Mouse (Mus musculus): ENCODE data around the gene Pla2g12a.

Gene Pla2g12a

DNA sequence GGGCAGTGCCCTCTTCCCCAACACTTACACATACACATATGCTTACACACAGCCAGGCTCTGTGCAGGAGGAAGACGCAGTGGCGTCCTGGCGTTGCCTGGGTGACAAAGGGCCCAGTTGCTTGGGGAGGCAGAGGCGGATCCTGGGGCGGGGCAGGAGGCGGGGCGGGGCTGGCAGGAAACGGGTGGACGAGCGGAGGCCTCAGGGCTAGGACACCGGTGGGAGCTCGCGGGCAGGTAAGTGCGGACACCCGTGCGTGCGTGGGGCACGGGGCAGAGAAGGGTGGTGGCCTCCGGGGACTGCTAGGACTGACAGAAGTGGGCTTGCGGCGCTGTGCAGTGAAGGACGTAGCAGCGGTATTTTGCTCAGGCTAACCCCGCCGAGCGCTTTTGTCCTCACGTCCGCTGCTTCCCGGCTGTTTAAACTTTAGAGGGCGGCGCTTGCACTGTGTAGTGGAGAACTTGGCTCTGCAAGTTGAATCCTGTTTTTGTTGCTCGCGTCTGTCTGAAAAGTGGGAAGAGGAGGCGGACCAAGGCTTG is 22.9 kb downstream of the Pla2g12a start, which contains the start of gene Casp6:
Gene Casp6, plus strand, starts transcription at position 155 of the 539 bp plus-strand sequence.
- peak; percentile 88 for DNase-seq (ENCODE audit: low spot score)

DNA sequence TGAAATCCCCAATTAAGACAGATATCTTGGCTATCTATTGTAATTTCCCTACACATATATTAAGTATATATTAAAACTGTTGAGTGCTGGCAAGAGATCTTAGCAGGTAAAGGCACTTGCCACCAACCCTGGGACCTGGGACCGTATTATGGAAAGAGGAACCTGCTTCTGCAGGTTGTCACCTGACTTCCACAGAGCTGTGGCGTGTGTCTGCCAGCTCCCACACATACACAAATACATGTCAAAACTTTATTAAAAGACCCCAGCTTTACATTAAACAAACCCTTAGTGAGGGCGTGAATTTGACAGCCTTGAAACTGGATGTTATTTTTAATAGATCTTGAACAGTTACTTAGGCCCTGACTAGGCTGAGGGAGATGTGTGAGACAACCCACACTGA is 25.0 kb downstream of the Pla2g12a start:
- DNase-seq (ENCODE audit: low spot score): no peak

GRCm38 (mm10) chr3:129903866-129904265 is 25.5 kb downstream of the Pla2g12a start:
- DNase-seq (ENCODE audit: low spot score): no peak

DNA sequence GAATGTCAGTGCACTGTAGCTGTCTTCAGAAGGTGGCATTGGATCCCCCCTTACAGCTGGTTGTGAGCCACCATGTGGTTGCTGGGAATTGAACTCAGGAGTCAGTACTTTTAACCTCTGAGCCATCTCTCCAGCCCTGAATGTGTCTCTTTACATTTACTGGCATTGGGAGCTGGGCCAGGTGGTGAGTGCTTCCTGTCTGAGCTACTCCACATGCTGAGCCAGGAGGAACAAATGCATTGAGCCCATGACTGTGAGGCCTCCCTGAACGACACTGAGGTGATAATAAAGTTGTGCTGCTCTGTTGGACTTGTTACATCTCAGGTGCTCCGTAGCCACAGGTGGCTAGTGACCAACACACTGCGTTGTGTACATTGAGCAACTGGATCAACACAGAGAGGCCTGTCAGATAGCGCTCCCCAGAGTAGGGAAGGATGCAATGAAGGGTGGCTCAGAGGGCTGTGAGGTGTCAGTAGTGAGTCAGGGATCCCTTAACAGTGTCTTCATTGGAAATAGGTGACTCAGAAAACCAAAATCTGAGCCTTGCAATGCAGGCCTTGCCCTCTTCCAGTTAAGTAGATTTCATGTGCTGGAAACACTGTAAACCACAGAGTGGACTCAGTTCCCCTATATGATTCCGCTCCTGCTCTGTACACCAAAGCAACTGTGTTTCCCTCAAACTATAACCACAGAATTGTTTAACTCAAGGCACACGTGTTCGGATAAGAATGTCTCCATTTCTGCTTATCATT is 26.2 kb downstream of the Pla2g12a start:
- DNase-seq (ENCODE audit: low spot score): no peak

DNA sequence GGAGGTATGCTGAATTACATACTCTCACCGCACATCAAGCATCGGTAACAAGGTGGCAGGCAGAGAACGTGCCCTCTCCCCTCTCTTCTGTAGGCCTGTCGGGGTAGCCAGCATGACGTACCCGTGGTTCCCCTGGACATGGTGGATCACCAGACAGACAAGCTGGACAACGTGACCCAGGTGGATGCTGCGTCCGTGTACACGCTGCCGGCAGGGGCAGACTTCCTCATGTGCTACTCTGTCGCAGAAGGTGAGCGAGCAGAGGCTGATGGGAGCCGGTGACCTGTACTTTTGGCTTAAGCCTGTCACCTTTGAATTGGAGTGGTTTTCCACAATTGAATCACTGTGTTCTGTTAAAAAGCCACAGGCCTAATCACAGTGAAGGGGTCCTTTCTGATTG is 33.6 kb downstream of the Pla2g12a start:
- DNase-seq (ENCODE audit: low spot score): no peak

DNA sequence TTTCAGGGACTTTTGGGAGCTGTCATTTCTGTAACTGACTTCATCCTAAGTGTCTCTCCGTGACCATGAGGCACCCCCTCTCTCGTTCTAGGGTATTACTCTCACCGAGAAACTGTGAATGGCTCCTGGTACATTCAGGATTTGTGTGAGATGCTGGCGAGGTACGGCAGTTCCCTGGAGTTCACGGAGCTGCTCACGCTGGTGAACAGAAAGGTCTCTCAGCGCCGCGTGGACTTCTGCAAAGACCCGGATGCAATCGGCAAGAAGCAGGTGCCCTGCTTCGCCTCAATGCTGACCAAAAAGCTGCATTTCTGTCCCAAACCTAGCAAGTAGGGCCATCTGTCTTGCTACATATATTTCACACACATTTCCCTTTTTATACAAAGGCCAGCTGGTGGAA is 34.8 kb downstream of the Pla2g12a start:
- no peak for DNase-seq (ENCODE audit: low spot score)

GRCm38 (mm10) chr3:129917424-129917823 is 39.0 kb downstream of the Pla2g12a start:
- no peak for DNase-seq (ENCODE audit: low spot score)

- peak; percentile 69 for DNase-seq (ENCODE audit: low spot score)
These were observed 40.0 kb downstream of the Pla2g12a start for GRCm38 (mm10) chr3:129918434-129918833.

DNA sequence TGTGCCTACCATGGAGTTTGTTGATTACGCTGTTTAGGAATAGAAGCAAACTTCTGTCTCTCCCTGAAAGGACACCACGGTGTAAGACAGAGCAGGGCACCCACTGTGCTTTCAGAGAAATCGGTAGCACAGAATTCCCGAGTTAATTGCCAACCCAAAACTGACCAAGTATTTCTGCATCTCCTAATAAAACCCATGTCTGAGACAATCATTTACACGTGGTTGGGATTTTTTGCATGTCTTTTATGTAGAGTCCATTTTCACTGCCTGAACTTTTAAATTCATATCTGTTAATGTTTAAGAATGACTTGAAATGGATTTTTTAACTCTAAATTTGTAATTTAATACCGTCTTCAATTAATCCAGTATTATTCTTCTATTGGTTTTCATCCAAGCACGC is 45.2 kb downstream of the Pla2g12a start:
- no peak for DNase-seq (ENCODE audit: low spot score)

DNA sequence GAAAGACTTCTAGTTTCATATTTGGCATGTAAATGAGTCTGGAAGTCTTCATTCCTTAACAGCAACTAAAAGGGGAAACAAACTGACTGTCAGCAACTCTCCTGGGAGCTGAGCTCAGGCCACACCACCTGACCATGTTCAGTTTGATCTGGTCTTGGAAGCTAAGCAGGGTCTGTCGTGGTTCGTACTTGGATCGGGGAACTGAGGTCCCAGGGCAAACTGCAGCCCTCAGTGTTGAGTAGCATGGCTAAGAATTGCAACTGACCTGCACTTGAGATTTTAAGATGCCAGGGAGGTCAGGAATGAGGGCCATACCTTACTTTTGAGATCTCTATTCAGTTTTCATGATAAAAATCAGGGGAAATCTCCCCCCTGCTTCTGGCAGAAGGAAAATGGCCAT is 47.5 kb downstream of the Pla2g12a start:
- DNase-seq (ENCODE audit: low spot score): no peak

DNA sequence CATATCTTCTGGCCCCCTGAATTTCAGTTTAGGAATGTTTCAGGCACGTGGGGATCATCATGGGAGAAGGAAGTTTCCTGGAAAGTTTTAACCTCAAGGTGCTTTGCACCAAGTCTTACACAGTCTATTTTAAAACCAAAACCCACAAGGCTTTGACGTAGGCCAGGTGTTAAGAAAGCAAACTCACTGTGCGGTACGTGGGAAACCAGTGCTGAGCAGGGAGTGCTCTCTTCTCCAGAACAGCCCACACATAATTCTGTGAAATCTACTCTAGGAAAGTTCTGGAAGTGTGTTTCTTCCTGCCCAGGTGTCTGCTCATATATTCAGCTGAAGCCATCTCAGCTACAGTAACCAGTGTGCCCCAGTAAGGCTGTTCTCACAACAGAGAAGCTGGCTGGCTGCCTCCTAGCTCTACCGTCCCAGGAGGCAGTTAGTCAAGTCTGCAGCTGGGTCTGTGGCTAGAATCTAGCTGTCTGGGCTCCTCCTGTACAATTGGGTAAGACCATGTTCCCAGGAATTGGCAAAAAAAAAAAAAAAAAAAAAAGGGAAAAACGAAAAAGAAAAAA is 51.9 kb downstream of the Pla2g12a start:
- no peak for DNase-seq (ENCODE audit: low spot score)

DNA sequence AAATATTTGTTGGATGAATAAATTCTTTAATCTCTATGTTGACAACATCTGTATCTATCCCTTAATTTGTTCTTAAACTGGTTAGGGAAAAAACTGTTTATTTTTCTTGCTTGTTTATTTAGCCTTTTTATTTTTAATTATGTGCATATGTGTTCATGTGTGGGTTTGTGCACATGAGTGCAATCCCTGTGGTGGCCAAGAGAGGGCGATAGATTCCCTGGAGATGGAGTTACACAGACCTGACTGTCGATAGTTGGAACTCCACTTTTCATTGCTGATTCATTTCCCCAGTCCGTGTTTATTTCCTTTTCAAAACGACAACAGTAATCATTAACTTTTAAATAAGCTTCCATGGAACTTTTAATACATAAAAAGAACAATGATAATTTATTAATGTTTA is 54.0 kb downstream of the Pla2g12a start:
- no peak for DNase-seq (ENCODE audit: low spot score)

DNA sequence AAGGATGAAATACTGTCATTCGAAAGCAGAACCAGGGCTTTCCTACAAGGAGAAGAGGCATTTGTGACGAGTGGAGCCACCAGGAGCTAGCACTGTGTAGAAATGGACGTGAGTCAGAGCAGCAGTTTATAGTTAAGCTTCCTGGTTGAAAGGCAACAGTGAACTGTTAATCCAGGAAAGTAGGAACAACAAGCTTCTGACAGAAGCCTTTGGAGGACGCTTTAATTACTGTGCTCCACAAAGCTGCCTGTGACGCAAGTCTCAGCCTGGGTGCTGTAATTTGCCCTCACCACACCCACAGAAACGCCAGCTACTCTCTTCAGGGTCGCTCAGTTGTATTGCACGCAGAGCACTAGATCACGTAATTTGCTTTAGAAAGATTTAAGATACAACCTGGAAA is 58.2 kb downstream of the Pla2g12a start:
- no peak for DNase-seq (ENCODE audit: low spot score)

- no peak for DNase-seq (ENCODE audit: low spot score)
These were observed 59.4 kb downstream of the Pla2g12a start for GRCm38 (mm10) chr3:129937848-129938247.

DNA sequence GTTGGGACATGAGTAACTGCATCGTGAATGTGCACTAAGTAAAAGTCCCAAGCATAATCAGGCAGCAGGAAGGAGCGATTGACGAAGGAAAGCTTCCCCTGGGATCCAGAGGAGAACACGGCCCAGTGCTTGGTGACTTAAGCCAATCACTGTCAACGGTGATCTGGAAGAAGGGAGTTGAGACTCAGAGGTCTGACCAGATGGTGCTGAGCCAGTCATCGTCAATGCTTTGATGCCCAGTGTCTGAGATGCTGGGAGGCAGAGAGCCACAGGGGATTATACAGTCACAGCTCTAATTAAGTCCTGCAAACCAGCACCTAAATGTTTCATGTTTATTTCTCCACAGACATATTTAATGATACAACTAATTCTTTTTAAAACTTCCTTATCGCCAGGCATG is 60.7 kb downstream of the Pla2g12a start:
- DNase-seq (ENCODE audit: low spot score): no peak

- no peak for DNase-seq (ENCODE audit: low spot score)
These were observed 62.4 kb downstream of the Pla2g12a start for GRCm38 (mm10) chr3:129940780-129941179.

- no peak for DNase-seq (ENCODE audit: low spot score)
These were observed 62.9 kb downstream of the Pla2g12a start for GRCm38 (mm10) chr3:129941291-129941690.

DNA sequence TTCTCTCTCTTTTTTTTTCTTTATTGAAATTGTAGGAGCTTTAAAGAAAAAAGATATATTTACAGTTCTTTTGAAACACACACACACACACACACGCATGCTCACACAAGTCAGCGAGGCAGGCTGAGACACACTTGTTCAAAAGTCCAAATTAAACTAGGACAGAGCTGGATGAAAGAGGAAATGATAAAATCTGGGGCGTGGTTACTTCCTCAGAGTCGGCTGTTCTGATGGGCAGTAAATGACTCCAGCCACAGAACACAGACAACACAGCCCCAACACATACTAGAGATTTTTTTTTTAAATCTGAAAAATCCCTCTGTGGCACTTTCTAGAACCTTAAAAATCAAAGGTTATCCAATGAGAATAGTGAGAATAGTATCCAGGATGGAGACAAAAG is 65.4 kb downstream of the Pla2g12a start:
- peak; percentile 35 for DNase-seq (ENCODE audit: low spot score)

All from lung, postnatal 25 days (tissue).